Mouse (Mus musculus) brain, embryonic 14.5 days (tissue): ENCODE measurements around the gene Nectin1.

Experiments used
- CTCF ChIP-seq: fragments of 200-500 bp; IDR thresholded peaks from 2 replicates; pipeline ENCODE4 v1.5.1; 2012; ENCODE audit warnings: inconsistent platforms, mild to moderate bottlenecking, moderate library complexity, borderline replicate concordance; ENCODE audit not compliant: insufficient read depth, insufficient read length; ENCODE audit errors: extremely low read depth
- POLR2A ChIP-seq: fragments of 200-500 bp; IDR thresholded peaks from 2 replicates; pipeline ENCODE4 v1.6.1; 2012; ENCODE audit warnings: mild to moderate bottlenecking, inconsistent platforms, borderline replicate concordance; ENCODE audit not compliant: poor library complexity, insufficient read depth, insufficient read length, severe bottlenecking; ENCODE audit errors: extremely low read depth

- no peak for TF ChIP-seq CTCF
- TF ChIP-seq POLR2A, result no peak
These were observed 1.7 kb upstream of the Nectin1 start for GRCm38 (mm10) chr9:43742066-43742465.
